Mouse (Mus musculus): ENCODE results near the gene Mgat3.

The Mgat3 gene

GRCm38 (mm10) chr15:80173001-80173771 lies at the start of gene Mgat3:
Gene Mgat3 (plus strand): TSS chr15:80173721.
- peak; percentile 83 to 86 for DNase-seq

DNA sequence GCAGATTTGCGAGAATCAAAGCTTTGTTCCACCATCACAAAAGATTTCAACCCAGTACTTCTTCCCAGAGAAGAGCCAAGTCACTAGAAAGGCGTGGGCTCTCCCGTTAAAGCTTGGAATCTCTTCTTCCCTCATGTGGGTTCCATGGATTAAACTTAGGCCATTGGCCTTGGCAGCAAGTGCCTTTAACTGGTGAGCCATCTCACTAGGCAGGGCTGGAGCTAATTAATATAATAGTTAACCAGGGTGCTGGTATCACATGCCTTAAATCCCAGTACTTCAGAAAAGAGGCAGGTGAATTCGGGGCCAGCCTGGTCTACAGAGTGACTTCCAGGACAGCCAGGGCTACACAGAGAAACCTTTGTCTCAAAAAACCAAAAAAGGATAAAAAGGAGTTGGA lies 48.9 kb upstream of the Mgat3 start:
- no peak for DNase-seq

DNA sequence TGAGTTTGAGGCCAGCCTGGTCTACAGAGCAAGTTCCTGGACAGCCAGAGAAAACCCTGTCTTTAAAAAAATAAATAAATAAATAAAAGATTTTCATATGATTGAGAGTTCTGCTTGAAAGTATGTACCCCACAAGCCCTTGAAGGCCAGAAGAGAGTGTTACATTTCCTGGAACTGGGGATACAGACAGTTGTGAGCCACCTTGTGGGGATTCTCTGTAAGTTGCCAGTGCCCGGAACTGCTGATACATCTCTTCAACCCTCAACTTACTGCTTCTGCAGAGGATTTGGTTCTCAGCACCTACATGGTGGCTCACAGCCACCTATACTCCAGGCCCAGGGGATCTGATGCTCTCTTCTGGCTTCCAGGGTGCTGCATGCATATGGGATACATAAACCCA lies 46.3 kb upstream of the Mgat3 start:
- peak in 1 of 2 experiments; percentile 46 for DNase-seq

- DNase-seq = no peak
Measured at GRCm38 (mm10) chr15:80129982-80130381, 43.5 kb upstream of the Mgat3 start.

DNA sequence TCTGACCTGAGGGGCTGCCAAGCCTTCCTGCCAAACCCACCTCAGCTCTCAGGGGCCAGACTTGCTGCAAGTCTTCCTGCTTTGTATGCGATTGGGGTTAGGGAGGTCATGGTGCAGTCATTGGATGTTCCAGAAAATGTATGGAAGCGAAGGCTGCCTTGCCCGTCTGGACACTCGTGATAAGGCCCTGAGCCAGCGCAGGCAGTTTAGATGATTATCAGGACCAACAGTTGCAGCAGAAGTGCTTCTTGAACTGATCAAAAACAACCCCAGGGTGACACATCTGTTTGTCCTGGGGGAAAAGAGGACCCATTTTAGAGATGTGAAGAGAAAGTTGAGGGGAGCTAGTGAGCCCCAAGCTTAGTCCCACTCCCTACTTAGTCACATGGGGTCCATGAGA lies 42.8 kb upstream of the Mgat3 start:
- DNase-seq = no peak

DNA sequence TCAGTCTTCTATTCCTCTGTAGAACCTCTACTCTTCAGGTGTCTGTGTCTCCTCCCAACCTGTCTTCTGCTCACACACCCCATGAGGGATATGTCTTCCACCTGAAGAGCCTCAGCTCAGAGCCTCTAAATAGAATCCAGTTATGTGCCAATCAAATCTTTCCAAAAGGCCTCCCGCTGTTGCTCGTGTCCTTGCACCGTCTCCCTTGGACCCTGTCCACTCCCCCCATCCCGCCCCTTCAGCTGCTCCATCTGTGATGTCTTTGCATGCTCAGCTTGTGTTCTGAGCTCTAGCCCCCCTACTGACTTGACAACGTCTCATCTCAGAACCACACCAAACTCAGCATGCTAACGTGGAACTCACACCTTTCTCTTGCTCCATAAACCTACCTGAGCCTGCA lies 42.1 kb upstream of the Mgat3 start:
- DNase-seq = peak; percentile 82 to 88

DNA sequence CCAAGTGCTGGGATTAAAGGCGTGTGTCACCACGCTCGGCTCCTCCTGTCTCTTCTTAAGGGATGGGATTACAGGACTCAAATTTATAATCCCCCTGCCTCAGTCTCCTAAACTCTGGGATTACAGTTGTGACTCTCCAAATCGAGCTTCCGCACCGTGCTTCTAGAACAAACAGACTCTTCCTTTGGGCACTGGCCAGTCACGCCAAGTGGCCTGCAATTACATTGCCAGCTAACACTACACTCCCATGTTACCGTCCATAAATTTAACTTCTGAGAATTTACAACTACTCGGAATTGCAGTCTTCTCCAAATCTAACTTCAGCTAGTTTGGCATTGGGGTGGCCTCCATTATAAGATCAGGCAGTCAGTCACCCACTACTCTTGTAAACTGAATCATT lies 41.1 kb upstream of the Mgat3 start:
- peak; percentile 50 to 61 for DNase-seq

DNA sequence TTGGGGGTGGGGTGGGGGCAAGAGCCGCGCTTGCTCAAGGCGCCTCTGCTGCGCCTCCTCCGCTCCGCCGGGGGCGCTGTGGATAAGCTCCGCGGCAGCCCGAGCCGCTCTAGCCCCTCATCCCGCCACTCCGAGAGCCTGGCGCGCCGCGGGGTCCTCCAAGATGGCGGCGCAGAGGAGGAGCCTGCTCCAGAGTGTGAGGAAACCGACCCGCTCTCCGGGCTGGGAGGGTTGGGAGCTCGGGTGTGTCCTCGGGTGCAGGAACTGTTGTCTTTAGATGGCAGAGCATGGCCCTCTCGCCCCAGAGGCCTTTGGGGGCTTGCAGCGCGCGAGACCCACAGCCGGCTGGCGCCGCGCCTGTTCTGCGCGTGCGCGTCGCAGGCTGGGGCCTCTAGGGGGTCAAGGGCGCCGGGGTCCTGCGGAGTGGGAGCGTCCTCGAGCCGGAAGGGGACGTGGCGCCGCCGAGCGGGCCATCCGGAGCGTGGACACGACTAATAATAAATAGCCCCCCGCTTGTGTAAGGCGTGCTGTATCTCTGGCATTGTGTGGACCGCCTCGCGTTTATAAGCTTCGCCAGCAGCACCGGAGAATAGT lies 40.4 kb upstream of the Mgat3 start, which contains the start of gene Tab1:
Gene Tab1, plus strand, starts transcription at position 135 of the 594 bp plus-strand sequence.
- DNase-seq = peak; percentile 96

- peak in 1 of 2 experiments; percentile 48 for DNase-seq
Measured at GRCm38 (mm10) chr15:80133682-80134449, 39.7 kb upstream of the Mgat3 start.

DNA sequence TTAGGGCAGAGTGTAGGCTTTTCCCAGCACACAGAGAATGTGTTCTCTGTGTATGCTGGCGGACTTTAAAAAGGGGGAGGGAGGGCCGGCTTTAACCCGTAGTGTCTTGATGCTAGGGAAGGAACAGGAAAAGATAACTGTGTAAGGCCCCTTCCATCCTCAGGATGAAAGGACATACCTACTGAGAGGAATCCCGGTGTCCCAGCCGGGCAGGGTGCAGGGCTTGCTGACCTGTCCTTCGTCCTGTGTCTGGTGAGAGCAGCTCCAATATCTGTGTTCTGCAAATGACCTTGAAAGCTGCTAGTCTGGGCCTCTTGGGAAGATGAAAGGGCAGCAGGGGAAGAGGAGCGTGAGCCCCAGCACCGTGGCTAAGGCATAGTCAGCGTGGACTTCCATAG lies 39.1 kb upstream of the Mgat3 start:
- DNase-seq = no peak

DNA sequence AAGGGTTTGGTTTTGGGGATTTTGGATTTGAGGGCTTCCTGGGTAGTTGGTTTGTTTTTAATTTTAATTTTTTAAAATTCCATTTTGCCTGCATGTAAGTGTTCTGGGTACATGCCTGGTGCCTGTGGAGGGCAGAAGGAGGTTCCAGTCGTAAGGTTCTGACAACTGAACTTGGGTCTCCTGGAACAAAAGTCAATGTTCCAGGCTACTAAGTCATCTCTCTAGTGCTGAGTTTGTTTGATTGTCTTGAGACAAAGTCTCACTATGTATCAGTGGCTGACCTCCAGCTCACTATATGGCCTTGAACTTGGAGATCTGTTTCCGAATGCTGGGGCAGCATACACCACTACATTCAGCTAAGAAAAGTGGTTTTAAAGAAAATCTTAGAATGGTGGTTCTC lies 38.0 kb upstream of the Mgat3 start:
- DNase-seq = no peak

DNA sequence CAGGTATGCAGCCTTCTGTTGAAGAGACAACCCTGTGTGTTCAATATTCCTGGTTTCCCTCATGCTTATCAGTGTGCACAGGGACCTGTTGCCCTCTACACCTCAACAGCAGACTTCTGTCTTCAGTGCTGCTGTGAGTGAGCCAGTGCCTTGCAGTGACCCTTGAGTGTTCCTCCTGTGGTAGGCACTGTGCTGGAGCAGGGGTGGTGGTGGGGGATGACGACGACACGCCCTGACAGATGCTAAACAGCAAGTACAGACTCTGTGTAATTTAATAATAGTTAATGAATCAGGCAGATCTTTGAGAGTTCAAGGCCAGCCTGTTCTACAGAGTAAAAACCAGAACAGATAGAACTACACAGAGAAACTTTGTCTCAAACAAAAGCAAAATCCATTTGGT lies 36.9 kb upstream of the Mgat3 start:
- DNase-seq = no peak

DNA sequence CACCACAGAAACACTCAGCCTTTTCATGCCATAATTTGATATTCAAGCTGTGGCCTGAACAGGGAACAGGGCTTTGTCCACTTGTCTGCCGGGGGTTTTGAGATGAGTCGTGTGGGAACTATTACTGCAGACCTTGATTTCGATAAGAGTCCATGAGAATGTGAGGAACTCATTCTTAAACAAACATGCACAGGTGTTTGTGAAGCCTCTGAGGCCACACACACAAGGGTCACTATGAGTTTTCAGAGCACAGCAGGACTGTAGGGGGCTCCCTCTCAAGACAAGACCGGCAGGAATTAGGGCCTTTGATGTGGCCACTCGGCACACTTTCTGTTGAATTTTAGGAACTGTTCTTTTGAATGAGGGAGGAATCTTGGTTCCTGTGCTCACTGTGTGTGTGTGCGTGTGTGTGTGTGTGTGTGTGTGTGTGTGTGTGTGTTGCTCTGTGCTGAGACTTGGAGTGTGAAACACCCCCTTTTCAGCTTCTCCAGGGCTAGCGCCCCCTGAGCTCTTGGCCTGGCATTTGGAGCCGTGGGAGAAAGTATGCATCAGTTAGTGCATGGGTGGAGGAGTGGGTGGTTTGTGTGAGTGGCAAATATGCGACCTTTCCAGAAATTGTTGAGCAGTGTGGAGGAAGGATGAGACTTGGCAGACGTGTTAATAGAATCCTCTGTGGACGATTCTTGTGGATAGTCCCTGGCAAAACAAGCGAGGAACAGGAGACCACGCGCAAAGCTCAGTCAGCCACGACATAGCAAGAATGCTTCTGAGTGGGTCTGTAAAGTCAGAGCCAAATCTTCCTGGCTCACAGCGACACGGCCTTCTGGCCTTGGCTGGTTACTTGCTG lies 35.4 kb upstream of the Mgat3 start:
- no peak for DNase-seq

- no peak for DNase-seq
Measured at GRCm38 (mm10) chr15:80140302-80140701, 33.2 kb upstream of the Mgat3 start.

- DNase-seq = no peak
Measured at GRCm38 (mm10) chr15:80140878-80141277, 32.6 kb upstream of the Mgat3 start.

DNA sequence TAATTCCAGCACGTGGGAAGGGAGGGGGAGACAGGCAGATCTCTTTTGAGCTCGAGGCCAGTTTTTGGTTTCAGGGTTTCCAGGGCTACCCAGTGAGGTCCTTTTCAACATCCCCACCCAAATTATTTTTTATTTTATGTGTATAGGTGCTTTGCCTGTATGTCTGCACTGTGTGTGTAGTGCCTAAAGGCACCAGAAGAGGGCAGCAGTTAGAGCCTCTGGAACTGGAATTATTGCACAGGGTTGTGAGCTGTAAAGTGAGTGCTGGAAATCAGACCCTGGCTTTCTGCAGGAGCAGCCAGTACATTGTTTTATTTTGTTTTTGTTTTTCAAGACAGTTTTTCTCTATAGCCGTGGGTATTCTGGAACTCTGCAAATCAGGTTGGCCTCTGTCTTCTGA lies 31.4 kb upstream of the Mgat3 start:
- no peak for DNase-seq

GRCm38 (mm10) chr15:80143760-80144159 lies 29.8 kb upstream of the Mgat3 start:
- no peak for DNase-seq

GRCm38 (mm10) chr15:80145397-80145796 lies 28.1 kb upstream of the Mgat3 start:
- no peak for DNase-seq

DNA sequence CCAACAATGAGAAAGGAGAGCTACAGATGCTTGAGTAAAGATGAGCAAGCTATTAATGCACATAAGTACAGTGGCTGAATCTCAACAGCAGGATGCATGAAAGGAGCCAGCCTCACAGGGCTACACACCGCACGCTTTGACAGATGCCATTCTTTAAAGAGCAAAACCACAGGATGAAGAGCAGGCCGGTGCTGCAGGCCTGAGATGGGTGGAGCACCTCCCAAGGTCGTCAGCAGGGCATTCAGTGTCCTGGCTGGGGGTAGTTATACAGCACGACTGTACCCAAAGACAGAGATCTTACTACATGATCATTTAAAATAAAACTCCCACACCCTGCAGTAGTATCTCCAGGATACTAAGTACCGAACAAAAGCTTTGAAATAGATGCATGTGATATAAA lies 27.4 kb upstream of the Mgat3 start:
- no peak for DNase-seq

DNA sequence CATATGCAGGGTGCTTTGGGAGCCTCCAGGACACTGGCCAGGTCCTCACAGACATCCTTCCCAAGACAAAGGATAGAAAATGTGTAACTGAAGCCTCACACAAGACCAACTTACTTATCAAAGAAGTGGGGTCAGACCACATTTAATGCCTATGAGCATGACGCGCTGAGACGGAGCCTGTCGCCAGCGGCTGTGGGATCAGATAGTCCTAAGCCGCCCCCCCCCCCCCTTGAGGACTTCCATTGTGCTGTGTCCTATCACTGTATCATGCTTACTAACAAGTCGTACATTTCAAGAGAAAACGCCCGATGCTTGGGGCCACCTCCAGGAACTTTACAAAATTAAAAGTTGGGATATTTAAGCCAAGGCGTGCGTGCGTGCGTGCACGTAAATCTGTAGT lies 26.4 kb upstream of the Mgat3 start:
- no peak for DNase-seq

DNA sequence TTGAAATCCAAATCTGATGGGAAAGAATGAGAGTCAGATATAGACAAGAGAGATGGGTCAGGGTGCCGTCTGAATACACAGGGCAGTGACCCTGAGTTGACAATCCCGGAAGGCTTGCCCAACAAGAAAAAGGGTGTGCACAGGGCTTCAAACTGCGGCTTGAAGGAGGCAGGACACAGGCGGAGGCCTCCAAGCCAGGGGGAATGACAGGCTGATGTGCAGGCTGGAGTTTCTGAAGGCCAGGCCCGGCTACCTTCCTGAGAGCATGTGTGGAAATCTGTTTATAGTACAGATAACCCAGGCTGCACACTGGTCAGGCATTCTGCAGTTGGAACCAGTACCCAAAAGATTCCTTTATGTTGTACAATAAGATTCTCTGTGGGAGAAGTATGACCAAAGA lies 26.0 kb upstream of the Mgat3 start:
- no peak for DNase-seq

- DNase-seq = peak in 1 of 2 experiments; percentile 43
Measured at GRCm38 (mm10) chr15:80148565-80148964, 25.0 kb upstream of the Mgat3 start.

- DNase-seq = no peak
Measured at GRCm38 (mm10) chr15:80149517-80149916, 24.0 kb upstream of the Mgat3 start.
